Mouse (Mus musculus): ENCODE data around the gene Slc25a27.

Slc25a27 gene

DNA sequence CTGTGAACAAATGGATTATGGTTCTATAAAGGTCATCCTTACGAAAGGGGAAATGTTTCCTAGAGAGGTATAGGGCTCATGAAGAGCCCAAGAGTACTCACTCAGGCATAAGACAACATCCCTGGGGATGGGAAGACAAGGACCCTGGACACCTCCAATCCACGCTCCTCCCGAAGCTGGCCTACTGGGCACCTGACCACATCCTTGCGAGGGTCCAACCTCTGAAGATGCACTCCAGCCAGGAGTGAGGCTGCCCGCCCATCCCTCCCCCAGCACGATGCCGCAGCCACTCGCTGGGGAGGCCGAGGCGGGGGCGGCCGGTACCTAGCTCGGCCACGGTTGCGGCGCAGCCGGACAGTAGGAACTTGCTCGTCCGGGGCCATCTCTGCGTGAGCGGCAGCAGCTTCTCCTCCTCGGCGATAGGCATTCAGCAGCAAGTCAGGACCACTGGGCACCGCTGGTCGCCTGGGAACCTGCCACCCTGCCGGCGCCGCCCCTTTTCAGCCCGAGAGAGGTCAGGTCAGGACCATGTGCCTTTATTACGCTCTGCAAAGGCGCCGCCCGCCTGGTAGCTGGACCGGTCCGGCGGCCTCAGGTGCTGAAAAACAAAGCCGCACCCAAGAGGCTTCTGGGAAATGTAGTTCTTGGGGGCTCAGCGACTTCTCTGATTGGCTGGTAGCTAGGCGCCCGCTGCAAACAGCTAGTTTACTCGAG lies at the start of gene Slc25a27:
Slc25a27 (minus strand) TSS at position 639 of the 714 bp plus-strand sequence.
- peak; percentile 85 to 92 for DNase-seq

DNA sequence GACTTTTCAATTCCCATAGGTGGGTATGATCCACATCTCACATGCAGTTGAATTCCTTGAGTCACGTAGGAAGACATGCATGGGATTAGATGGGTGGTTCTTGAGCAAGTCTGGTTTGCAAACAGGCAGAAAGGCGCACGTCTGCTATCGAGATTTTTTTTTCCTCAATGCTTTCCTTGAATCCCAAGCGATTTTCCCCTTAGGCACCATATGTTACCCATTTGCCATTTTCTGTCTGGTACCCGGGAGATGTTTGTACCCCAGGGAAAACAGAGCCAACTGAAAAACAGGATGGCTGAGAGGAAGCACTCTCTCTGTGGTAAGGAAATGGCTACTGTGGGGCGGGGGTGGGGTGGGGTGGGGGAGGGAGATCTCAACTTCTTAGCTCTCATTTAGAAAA lies 49.6 kb upstream of the Slc25a27 start:
- DNase-seq: no peak

DNA sequence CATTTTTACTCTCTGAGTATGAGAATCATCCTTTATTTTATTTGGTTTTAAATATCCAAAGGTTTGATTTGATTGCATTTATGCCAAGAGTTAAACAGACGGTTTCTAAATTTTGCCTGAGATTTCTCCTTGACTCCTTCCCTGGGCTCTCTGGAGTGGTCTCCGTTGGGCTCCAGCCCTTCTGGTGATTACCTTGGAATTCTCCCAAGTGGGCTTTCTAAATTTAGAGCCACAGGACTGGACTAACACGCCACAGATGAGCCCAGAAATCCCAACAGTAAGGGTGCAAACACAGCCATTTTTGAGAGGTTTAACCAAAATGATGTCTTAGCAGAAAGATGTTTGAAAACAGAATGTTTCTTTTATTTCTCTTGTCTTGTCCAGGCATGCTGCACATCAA lies 47.2 kb upstream of the Slc25a27 start:
- DNase-seq: no peak

DNA sequence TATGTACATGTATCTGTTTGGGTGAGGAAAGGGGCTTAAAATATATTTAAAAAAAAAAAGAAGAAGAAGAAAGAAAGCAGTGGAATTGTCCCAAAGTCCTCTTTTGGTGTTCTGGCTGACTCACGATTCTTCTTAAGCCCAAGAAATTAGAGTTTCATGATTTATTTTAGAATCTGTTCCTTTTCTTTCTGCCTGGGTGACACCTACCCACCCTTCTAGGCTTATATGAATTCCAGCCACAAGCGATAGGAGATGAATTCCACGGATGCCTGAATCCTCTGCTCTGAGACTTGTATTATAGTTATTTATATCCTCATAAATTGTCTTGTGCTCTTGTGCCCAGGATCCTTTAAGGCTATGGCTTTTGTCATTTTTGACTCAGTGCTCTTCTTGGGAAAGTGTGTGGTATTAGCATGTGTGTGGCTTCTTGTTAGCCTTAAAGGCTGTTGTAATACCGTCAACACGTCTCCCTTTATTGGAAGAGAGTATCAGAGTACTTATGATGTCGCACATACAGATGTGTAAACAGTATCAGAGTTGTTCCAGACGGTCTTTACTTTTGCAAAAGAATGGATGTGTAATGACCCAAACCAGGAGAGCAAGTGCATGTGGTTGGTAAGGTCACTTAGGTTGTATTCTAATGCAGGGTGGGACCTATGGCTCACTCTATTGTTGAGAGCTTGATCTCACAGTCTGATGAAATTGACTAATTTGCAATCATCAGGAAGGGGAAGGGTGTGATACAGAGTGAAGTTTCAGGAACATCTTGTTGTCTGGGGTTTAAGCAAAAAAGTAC lies 44.7 kb upstream of the Slc25a27 start:
- no peak for DNase-seq

DNA sequence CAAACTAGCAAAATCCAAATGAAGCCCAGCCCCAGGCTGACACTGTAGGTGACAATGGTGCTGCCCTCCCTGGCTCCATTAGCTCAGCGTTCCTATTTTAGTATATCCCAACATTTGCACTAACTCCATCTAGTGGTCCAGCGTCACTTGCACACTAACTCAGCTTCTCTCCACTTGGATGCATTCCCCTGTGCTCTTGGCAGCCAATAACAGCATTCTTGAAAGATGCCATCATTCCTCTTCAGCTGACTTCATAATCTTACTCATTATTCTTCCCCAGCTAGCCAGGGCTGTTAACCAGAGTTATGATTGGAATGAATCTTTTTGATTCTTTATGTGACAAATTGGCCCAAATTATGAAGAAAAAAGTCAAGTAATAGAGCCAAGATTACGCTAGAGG lies 40.2 kb upstream of the Slc25a27 start:
- DNase-seq: peak; percentile 8 to 36

DNA sequence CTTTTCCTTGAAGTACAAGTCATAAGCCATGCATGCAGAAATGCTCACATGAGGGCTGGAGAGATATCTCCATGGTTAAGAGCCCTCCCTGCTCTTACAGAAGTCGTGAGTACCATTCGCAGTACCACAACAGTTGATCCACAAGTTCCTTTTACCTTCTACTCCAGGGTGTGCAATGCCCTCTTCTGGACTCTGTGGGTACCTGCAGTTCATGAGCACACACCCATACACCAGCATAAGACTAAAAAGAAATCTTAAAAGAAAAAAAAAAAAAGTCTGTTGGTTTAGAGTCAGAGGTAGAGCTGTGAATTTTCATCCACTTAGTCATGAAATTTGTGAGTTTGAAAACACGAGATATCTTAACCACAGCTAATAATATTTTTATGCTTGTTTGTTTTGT lies 39.7 kb upstream of the Slc25a27 start:
- DNase-seq: no peak

DNA sequence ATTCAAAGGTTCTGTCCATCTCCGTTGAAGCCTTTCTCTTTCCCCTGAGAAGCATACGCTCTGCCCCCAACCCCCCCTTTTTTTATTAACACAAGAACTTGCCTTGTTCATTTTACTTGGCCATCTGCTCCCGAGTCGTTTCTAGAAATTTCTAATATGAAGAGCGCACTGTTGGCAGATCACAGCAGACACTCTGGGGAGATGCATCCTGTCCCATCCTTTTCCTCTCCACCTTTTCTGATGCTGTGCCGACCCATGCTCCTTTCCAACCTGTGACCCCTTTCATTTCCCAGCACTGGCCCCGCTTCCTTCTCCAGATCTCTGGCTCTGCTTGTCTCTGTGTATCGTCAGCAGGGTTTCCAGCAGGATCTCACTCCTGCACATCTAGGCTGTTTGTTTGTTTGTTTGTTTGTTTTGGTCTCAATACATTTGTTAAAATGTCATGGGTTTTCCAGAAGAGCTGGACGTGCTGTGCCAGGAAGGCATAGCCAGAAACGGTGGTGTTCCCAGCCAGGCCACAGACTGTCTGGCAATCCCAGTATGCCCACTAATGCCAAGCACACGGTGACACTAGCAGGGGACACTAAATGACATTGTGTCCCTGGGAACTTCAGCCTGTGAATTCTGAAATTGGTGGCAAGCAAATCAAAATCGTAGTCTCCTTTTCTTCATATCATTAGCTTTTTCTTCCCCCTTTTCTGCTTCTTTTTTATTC lies 37.4 kb upstream of the Slc25a27 start:
- no peak for DNase-seq

DNA sequence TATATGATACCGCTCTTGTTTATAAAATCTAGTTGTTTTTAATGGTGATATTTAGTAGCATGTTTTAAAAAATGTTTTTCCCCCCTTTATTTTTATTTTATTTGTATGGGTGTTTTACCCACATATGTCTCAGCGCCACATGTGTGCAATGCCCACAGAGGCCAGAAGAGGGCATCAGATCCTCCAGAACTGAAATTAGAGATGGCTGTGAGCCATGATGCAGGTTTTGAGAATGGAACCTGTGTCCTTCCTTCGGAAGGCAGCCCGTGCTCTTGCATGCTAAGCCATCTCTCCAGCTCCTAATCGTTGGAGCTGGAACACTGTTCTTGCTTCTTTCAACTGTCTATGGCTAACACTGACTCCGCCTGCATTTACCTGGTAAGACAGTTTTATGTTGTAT lies 34.0 kb upstream of the Slc25a27 start:
- DNase-seq: peak; percentile 83

DNA sequence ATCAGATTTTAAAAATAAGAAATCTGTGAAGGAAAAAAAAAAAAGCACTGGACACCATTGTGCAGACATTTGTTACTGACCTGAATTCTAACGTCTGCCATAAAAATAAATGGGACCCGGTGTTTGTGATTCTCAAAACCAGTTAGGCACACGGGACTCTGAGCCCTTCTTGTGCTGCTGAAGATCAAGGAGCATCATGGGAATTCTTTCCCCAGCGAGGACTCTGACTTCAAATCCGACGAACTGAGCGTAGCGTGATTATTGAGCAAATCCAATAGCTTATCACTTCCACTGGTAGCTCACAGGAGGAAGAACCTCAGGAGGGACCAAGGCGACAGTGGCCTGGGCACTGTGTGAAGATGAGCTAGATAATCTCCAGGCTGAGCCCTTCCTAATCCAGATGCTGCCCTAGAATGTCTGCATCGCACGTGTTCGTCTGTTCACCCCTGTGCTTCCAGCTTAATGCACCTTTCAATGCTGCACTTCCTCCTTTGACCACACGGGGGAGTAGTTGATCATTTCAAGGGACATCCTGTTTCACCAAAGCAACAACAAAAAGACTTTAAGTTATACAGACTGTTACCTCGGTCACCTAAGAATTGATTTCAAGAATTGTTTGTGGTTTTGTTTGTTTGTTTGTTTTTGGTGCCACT lies 32.1 kb upstream of the Slc25a27 start:
- peak; percentile 85 to 87 for DNase-seq

DNA sequence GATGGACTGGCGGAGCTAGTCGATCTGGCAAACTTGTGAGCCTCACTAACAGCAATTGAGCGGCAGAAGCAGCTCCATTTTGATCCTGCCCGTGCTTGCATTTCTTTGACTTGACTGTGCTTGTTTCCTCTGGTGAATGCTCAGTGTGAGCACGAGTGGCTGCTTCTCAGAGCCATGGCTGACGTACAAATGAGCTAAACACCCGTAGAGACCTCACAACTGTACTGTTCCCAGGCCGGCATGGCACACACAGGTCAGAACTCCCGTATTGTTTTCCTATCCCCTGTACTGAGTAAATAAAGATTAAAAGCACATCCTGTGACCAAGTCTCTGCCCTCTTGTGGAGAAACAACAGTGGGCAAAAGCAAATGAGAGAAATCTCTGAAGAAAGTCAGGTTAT lies 22.6 kb upstream of the Slc25a27 start:
- no peak for DNase-seq

DNA sequence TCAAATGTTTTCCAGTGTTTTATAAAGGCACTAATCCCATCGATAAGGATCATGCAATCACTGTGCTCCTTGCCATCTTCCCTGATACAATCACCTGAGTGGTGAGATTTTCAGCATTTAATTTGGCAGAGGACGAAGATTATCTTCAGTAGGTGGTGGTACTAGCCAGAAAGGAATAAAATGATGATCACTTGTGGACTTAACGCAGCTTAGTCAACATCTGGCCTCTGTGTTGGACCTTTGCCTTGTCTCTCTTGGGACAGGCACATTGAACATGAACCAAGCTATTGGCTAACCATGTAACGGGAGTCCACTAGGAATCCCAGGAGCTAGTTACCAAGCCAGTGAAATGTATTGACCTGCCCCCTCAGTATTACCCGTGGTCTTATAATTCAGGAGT lies 17.6 kb upstream of the Slc25a27 start:
- no peak for DNase-seq

DNA sequence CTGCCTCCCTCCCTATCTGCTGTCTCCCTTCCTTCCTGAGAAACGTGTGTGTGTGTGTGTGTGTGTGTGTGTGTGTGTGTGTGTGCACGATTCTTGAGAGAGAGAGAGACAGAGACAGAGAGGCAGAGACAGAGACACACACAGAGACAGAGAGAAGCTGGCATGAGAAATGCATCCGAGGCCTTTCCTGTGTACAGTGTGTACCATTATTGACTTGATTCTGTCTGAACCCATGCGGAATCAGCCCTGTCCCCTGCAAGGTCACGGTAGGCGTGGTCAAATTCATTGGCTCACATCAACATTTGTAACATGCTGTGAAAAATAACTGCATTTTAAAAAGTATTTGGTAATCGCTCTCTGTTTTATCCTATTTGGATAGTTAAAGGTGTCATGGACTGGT lies 17.1 kb upstream of the Slc25a27 start:
- DNase-seq: no peak

DNA sequence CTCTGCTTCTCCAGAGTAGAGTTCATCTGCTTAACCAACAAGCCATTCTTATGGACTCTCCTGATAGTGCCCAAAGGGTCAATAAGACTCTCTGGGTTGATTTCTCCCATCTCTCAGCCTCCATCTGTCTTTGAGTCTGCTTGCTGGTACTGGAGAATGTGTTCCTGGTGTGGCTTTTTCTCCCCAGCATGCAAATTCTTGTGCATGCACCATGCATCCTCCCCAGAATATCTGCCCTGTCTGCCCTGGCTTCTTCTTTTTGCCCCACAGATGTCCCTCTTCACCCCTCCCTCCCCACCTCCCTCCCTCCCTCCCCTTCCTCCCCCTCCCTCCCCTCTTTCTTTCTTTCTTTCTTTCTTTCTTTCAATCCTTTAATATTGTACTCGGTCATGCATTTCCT lies 10.3 kb upstream of the Slc25a27 start:
- DNase-seq: no peak

DNA sequence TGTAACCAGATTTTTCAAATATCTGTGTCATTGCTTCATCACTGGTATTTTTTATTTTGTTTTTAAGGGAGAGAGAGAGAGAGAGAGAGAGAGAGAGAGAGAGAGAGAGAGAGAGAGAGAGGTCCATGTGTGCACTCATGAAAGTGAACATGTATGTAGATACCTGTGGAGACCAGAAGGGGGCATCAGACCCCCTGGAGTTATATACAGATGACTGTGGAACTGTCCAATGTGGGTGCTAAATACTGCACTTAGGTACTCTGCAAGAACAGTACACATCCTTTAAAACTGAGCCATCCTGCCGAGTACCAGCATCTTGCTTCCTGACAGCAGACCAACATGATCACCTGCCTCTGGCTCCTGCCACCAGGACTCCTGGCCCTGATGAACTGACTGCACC lies 9.2 kb upstream of the Slc25a27 start:
- no peak for DNase-seq

DNA sequence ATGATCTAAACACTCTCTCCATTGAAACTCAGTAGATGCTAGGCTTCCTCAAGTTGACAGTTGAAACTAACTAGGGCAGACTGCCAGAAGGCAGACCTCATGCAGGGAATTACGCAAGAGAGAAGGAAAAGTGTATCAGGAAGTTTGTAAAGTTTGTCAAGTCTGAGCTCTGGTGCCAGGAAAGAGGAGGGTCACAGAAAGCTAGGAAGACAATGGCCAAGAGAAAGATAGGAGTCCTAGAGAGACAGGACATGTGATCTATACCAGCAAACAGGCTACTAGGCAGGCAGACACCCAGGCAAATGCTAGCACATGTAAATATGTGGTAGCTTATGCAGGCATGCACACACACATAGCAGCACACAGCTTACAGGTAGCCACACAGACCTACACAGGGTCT lies 8.2 kb upstream of the Slc25a27 start:
- DNase-seq: no peak

DNA sequence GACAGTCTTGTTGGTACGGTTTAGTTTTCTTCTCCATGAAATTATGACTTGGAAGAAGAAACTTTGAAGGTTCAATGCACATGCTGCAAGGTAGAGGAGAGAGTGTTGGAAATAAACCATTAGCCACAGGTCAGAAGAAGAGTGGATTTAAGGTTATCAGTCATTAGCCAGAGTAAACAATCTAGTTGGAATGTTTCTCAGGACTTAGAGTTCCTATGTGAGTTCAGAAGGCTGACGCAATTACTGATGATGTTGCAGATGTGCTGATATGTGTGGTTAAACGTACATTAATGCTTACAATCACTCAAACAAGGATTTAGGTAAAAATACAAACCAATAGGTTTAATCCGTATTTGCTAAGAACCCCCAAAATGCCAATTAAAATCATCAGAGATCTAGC lies 4.9 kb upstream of the Slc25a27 start:
- DNase-seq: no peak

DNA sequence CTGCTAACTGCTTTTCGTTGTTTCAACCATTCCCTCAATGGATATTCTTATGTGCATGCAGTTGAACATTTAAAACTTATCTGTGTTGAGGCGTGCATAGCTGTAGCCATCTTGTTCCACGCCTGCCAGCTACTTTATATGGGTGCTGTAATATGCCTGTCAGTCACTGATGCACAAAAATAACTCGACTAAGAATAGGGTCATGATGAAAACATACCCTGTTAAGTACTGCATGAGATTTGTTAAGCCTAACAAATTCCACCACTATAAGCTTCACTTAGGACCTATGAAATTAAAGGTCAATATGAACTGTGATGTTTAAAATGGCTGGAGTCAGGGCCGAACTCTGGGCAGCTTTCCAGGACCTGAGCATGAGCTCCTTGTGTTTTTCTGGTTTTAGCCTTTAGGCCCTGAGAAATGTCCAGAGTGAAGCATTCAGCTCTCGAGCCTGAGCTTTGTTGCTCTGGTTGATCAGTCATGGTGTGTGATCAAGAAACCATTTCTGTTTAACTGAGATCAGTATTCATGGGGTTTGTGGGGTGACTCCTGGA lies 2.2 kb upstream of the Slc25a27 start:
- peak in 1 of 2 experiments; percentile 22 for DNase-seq

DNA sequence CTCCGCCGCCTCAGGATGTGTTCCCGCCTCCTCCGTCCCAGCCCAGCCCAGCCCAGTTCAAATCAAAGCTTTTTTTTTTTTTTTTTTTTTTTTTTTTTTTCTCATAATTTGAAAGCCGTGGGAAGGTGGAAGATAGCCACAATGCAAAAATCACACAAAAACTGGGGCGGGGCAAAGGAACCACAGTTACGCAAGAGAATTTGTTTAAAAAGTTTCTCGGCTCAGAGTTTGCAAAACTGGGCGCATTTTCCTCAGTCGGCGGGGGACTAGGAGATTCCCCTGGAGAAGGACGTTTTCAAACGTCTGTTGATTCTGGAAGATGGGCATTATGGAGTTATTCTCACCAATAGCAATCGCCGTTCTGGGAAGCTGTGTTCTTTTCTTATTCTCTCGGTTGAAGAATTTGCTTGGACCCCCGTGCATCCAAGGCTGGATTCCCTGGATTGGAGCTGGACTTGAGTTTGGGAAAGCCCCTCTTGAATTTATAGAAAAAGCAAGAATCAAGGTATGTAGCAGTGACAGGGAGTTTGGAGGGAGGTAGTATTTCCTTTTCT lies 353 bp upstream of the Slc25a27 start, which contains the start of gene Cyp39a1:
Cyp39a1 (plus strand) TSS at position 136 of the 554 bp plus-strand sequence.
- no peak for DNase-seq

DNA sequence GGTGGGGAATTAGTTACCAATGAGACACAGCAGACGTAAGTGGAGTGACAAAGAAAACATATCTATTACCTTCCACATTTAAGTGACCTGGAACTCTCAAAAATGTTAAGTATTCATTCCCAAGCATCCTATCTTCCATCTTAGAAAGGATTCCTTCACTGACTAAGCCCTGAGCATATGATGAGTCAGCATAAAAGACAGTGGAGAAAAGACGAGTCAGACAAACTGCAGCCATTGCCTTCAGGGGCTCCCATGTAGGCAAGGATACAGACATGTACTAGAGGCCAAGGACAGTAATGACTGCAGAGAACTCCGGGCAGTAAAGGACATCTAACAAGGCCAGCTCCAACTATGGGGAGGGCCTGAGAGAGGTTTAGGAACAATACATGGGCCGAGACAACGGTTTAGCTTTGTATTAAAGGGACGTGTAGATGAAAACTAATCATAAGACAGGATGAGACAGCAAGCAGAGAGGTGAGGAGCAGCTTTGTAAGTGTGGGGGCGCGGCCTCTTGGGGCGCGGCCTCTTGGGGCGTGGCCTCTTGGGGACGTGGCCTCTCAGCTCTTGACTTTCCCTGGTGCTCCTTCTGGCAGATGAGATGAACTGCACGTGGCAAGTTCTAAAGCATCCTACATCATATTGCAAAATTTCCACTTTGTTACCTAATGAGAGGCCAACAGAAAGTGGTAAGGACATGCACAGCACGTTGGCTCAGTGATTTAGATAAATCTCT lies 15.5 kb downstream of the Slc25a27 start:
- DNase-seq: no peak

DNA sequence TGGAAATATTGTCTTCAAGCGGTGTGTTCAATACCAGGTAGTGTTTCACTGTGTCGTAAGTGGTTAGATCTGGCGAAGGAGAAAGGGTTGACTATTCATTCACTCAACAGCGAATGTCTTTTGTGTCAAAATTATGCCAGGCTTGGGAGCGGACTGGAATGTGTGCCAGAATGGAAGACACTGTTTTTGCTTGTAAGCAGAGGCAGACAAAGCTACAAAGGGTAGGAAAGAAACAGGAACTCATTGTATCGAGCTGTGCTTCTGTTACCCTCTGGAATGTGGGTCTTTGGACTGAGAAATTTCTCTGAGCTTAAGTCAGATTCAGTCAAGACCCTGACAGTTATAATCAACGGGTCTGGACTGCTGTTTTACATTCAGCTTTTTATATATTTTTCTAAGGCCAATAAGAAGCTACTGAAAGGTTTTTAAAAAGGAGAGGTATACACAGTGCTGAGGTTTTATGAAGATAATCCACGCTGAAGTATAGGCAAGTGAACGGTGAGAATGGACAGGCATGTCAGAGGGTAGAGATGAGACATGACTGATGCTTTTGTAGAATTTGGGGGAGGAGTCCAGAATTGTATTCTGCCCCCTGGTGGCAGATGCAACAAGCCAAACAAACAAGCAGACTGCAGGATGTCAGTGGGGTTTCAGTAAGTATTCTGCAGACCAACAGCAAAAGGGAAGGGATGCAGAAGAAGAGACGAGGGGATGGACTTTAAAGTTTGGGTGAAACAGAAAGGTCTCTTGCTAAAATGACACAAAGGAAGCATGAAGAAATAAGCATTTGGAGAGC lies 17.2 kb downstream of the Slc25a27 start:
- peak in 1 of 2 experiments; percentile 18 for DNase-seq

DNA sequence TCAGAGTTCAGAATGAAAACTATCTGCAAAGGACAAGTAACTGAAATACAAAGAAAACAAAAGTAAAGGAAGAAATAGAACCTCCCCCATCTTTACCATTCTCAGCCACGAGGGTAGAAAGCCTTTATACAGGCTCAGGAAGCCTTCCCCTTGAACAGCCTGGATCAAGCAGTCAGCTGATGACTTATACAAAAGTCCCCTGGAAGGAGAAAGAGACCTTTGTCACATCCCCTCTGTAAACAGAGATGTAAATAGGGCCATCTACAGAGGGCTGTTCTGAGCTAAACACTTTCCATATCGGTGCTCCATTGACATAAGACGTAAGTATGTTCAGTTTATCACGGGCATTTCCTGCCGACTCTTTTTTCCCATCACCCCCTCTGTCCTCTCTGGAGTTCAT lies 20.1 kb downstream of the Slc25a27 start:
- no peak for DNase-seq
